Mouse (Mus musculus): ENCODE results near the gene Cldn8.
A peak's percentile ranks its signal among the peaks of the same experiment; 100 is the strongest.

The Cldn8 gene

DNA sequence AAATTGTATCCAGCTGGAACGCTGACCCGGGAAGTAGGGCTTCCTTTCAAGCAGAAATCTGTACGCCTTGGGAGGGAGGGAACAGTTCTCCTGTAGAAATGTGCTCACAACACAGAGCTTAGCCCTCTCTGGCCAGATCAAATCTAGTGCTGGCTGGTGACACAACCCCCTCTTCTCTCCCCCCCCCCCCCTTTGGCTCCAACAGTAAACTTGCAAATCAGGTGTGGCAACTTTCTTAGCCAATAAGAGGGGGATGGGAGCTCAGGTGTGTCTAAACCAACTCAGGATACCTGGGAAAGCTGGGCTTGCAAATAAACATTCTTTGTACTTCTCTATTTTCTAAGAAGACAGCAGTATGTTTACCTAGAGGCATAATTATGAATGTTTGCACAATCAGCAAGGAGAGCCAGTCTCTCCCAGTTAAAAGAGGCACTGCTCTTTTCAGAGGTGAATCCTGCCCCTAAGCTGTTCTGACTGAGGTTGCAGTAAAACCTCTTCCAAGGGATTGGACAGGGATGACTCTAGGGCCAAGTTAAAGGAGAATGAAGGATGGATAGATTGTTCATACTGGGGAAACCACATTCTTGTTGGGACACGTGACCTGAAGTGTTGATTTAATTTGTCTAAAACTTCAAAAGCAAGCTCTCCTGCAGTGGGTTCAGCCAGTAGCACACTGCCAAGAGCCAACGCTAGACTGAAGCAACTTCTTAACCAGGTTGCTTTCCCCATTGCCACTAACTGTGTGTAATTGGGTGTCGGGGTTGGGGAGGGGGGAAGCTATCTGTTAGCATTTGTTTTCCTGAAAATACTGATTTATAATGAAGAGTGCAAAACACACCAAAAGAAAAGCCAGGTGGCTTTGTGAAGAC, at the start of gene Cldn8:
Gene Cldn8 (minus strand): TSS at position 139 of the 869 bp plus-strand sequence.
- no peak for DNase-seq

DNA sequence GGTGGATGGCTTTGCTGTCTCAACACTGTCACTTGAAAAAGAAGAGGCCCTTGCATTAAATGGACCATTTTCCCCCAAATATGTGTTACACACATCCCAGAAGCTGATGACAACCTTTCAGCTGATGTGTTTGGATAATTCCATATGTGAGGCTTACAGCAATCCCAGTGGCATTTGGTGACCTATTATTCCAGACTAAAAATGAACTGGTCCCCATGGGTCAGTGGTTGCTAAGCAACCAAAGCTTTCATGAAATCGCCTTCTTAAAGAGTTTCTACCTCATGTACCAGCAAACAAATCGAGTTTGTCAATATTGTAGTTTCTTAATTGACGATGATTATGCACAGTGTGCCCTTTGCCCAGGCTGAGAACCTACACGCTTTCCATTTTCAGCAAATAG, 49.7 kb upstream of the Cldn8 start:
- DNase-seq: no peak

DNA sequence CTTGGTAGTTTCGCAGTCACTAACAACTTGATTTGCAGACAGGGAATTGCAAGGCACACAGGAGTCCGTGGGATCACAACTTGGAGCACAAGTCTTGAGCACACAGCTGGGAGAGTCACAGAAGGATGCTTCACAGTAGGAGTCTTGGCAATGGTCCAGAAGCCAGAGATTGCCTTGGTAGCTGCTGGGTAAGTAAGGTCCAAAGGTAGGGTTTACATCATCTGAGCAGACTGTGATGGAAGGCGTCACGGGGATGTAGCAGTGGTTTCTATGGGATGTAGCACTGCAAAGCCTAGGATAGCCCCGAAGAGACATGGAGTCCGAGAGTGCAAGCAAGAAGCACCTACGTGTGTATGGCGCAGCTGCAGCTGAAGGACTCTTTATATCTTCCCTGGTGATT, 48.9 kb upstream of the Cldn8 start, which contains the start of gene Krtap24-1:
Gene Krtap24-1 (minus strand): TSS at position 358 of the 400 bp plus-strand sequence.
- DNase-seq: no peak

DNA sequence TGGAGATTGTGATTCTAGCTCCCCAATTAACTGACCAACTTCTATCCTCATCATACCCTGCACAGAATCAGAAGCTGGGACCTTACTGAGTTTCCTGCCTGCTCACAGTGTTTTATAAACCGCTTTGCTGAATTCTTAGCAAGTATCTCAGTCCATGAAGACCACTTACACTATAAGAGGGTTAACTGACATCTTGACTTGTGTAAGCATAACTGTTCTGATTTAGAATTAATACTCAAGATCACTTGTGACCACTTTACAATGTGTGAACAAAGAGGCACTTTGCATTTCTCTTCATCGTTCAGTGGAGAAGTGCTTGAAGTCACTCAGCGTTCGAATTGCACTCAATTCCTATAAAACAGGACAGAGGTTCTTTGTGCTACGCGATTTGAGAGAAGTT, 41.6 kb upstream of the Cldn8 start:
- DNase-seq: no peak

DNA sequence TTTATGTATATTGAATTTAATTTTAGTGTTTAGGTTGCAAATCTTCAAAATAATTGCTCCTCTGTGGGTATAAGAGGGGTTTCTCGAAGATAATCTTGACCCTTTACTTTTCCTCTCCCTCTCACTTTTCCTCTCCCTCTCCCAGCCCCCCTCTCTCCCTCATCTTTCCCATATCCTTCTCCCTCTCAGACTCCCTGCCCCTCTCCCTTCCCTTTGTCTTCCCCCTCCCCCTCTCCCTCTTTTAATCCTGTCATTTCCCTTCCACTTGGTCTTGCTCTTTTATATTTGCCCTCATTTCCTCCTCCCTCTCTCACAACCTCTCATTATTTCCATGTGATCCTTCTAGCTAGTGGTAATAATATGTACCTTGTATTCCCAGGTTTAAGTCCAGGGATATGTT, 39.5 kb upstream of the Cldn8 start:
- no peak for DNase-seq

DNA sequence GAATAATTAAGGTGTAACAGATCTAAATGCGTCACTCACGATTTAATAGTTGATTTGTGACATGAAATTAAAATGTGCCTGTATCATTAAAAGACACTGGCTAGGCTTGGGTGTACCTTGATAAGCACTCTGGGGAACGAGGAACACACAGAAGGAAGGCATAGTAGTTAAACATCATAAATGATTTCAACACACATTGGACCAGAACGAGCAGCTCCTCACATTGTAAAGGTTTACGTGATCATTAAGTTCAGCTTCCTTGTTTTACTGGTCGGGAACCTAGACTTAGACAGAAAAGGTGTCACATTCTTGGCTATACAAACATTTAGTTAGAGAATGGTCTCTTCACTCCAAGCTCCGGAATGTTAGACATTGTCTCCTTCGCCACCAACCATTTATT, 37.3 kb upstream of the Cldn8 start:
- DNase-seq: no peak

DNA sequence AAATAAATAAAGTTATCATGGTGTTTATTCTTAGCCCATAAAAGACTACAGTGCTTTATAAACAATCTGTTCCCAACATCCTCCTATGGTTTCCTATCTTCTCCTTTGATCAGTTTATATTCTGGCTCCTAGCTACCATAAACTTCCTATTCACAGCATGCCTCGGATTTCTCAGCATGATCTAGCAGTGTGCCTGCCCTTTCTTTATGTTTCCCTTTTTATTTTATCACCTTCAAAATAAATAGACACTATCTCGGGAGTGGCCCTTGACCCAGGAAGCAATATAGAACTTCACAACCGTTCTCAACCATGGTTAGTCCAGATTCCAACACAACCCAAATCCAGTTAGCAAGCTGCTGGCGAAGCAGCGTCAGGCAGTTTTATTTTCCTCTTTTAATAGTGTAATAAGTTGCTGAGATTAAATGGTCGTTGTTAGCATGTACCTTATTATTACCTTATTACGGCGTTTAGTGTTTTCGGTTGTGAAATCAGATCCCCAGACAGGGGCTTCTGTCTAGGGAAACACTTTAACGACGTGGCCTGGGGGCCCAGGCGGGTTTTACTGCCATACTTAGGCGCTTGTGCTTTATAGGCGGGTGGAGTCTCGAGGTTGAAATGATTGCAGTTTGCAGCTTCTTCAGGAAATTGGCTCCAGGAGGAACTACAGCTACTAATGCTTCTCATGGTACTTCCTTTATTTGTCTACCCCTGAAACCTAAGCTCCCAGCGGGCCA, 36.7 kb upstream of the Cldn8 start:
- DNase-seq: no peak

DNA sequence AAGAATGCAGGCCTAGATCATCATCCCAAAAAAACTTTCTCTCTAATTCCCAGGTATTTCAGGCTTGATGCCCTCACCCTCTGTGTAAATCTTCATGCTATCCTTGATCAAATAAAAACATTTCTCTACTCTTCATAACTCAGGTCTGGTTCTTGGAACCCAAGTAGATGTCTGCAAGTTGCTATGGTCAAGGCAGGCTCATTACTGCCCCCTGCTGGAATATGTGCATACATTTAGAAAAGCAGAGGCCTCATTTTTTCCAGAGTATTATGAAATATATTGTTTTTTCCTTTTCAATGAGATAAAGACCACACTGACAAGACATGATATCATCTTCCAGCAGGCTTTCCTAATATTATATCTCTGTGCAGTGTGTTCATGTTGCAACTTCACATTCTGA, 29.8 kb upstream of the Cldn8 start:
- DNase-seq: no peak

DNA sequence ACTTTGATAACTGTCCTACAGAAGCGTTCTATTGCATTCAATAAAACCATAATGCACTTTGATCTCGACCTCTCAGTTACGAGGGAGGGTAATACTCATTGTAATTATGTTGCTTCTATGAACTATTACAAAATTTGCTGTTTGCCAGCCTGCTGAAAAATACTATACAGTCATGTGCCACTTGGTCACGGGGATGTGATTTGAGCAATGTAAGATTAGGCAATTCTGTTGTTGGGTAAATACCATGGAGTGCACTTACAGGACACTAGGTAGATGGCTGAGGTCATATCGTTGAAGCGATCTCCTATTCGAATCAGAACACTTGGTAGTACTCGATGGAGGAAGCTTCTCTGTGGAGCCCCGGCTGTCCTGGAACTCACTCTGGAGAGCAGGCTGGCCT, 20.4 kb upstream of the Cldn8 start:
- DNase-seq: no peak

DNA sequence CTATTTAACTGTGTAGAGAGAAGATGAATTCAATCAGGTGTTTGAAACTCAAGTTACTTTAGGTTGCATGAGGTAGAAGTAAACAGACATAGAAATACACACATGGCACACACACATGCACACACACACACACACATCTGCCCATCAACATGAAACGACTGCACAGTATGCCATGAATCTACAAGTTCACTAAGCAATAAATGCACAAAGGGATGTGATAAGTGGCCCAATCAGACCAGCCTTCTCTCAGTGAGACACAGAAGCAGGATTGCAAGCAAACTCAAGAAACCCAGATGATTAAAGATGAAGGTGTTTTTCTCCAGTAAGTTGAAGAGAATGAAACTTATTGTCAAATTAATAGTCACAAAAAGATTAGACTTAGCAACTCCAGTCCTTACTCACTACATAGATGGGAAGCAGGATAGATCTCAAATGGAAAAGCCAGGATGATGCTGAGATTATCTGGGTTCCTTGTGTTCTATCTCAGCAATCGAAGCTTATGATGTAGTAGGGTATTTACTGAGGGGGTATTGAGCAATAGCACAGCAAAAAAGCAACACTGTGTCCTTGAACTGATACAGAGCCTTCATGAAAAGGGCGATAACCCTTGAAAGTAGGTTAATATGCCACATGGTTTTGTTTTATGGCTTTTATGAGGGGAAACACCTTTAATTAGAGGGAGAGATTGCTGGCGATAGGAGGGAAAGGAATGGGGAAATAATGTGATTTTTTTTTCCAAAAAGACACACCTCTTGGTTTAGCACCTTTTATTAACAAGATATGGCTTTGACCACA, 13.1 kb upstream of the Cldn8 start:
- DNase-seq: no peak

DNA sequence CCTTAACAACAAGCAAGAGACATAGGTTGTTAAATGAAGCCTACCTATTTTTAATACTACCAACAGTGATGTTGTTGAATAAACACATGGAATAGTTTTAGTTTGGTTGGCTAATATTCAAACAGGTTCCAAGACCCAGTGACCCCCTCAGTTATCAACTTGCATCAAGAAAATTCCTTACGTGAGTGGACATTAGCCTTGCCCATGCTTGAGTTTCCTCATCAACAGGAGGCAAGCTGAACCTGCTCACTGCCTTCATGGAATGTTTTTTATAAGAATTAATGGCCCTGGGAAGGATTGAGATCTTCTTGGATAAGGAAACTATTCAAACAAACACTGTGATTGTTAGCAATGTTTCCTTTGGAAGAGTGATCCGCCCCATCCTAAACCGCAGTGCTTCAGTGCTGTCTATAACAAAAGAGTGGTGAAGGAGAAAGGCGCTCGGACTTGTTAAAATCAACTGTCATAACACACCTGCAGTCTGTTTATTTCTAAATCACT, 10.0 kb upstream of the Cldn8 start:
- no peak for DNase-seq

DNA sequence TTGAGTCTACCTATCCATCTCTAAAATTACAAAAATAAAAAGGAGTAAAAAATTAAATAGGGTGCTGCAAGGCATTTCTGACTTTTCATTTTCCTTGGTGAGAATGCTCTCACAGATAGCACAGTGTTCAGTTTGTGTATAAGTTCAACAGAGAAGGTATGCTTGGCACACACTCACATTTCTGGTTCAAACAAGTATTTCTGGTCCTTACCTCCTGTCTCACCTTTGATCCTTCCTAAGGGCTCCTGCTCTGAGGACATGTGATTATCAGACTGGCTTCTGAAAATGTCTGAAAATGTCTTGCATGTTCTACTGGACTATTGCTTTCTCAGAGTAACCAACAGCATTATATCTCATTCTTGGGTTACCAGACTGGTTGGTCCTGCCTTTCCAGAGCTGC, 7.2 kb upstream of the Cldn8 start:
- no peak for DNase-seq

DNA sequence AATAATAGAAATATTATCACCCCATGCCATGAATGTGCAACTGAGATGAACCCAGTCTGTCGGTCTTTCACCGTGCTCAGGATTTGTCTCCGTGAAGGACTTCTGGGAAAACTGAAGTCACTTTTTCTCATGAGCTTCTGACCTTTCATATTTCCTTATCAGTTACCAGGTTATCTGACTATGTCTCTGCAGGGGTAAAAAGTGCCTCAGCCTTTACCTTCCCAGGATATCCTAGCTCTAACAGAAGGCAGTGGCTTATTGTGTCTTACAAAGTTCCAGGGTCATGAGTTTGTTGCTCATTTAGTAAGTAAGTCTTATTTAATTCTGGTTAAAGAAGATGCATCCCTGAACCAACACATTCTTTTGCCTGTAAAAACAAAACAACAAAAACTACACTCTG, 6.7 kb upstream of the Cldn8 start:
- DNase-seq: no peak

DNA sequence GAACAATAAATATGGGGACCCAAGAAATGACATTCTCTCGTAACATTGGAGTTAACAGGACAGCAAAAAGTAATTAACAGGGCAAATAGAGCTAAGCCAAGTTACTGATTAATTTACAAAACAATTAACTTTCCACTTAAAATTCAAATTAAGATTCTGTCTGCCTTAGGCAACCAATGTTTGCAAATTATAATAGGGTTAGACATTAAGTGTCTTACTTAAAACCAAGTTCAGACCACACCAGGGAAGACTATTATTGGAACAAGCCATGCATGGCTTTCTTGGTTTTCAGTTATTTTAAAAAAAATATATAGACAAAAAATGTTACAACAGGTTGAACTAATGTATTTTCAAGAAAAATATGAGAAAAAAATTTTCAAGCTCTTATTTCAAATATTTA, 6.1 kb upstream of the Cldn8 start:
- DNase-seq: no peak

DNA sequence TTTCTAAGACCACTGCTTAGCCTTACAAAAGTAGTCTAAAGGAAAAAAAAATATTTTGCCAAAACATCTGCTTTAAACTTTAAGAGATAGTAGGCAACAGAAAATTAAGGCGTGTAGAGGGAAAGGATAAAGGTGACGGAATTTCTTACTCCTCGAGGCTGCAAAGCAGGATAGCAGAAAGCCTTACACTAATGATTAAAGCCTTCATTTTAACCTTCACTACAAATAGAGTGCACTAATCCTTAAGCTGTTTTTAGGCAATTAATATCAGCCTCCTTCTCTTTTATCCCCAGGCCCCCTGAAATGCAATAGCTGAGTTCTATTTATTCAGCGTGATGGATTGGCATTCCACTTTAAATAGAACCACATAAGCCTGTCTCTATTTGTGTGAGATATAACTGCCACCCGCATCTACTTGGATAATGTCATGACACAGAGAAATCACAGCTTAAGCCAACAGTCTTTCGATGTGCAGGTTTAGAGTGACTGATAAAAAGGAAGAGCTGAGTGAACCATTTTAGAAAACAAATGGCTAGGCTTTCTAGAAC, 1.3 kb downstream of the Cldn8 start:
- no peak for DNase-seq

DNA sequence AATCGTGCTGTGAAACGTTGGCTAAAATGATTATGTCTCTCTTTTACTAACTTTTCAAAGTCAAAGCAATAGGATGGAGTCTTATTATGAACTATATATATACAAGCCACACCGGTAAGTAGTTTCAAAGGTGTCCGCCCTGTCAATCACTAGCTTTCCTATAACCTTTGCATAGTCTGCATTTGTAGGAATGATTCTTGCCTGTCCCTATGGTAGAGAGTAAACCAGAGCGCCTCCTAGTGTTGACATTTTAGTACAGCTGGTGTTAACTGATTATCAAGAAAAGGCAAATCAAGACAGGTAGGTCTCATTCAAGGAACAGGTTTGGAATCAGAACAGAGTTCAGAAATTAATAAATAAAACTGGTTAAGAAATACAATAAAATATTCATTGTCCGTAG, 20.5 kb downstream of the Cldn8 start:
- peak; percentile 31 for DNase-seq

DNA sequence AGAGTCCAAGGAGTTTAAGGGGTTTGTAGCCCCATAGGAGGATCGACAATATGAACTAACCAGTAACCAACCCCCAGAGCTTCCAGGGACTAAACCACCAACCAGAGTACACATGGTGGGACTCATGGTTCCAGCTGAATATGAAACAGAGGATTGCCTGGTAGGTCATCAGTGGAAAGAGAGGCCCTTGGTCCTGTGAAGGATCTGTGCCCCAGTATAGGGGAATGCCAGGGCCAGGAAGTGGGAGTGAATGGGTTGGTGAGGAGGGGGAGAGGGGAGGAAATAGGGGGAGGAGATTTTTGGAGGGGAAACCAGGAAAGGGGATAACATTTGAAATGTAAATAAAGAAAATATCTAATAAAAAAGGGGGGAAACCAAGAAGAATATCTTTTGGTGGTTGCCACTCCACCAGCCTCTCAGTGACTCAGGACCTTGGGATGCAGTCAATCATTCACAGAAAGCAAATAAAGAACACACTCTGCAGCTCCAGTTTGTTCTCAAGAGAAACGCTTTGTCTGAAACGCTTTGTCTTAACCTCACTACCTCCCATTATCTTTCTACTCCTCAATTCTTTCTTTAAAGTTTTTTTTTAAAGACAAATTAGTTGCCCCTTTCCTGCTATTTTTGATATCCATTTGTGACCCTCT, 23.0 kb downstream of the Cldn8 start:
- no peak for DNase-seq

DNA sequence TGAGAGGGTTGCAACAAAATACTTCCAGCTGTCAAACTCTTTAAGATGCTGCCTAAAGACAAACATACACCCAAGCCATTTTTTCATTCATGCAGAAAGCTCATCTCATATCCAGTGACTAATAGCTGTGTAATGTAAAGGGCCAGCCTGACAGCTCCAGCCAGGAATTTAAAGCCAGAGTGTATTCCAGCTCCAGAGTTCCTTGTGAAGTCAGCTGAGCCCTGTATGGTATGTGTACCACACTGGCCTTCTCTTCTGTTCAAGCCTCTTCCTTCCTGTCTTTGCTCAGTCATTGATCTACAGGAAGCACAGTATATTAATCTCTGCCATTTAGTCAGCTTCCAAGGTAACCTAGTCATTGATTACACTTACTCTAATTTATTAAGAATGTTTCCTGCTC, 51.6 kb downstream of the Cldn8 start:
- no peak for DNase-seq

All from cerebellum, adult 9-10 months (tissue).